Mouse (Mus musculus): Measurements from ENCODE around the gene C9orf72. TPM values are rescaled to one million over a fixed set of nuclear protein-coding genes. Genes with fewer than 3 reads are reported as not detected.

C9orf72 gene
- polyA plus RNA-seq, 1 experiment from 2014 or later = 17.5 TPM

DNA sequence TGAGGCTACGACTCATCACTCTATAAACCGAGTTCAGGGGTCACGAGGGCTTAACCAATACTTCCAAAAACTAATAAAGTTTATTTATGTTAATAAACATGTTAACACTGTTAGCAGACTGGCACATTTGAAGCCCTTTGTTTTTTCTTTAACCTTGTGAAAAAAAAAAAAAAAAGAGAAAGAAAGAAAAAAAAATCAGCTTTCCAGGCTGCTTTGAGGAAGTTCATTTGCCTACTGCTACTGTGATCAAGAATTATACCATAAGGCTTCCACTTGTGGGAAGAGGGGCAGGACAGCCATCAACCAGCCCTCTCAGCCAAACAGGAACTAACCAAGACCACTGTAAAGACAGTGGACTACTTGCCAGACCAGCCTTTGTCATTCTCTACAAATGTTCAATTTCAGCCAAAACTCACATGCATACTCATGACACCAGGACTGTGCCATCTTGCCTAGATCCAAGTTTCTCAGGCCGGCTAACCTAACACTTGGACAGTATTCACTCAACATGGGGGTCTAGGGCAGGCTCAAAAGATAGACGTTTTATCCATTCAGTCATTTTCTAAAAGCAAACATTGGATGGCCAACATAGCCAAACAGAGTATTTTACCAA lies 2.5 kb downstream of the C9orf72 start:
- WGBS = 86% methylated on average over 5 of the region's 5 CpGs

DNA sequence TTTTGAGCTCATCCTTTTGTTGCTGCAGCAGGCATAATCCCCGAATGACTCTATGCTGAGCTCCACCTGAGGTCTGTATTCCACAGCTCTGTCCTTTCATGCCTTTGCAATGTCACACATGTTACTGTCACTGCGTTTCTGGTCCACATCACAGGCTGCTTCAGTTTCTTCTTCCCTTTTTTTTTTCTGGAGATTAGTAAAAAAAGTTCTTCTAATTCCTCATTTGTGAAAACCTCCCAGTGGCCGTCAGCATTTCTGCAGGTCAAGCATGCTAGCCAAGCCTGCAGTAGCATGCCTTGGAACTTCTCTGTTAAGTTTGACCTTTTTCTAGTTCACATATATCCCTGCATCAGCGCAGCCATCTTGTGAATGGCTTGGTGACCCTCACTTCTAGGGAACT lies 4.1 kb downstream of the C9orf72 start:
- Histone ChIP-seq H3K27me3 (replicated peaks) (no peaks in the 10 kb centered on the region), H3K4me3 (no peak overlapping the region), H3K9me3 (no peaks in the 10 kb centered on the region), H3K27ac (replicated peaks) (0 out of 2 replicates have a peak overlapping the region, but pooled peaks have one; percentile 12), H3K4me1 (peaks cover 54% of the 10 kb centered on the region), H3K4me2 (no peak overlapping the region), H3K9ac (no peak overlapping the region), H3K36me3 (peaks cover 16% of the 10 kb centered on the region)
- no peak for ATAC-seq (ENCODE audit: extremely low read depth, insufficient number of reproducible peaks, low FRiP score, low TSS enrichment)
- 48% methylated on average over 4 of the region's 4 CpGs for WGBS

More for the DNA sequence above, 2.5 kb downstream of the C9orf72 start:
- Histone ChIP-seq H3K9ac (no peak overlapping the region), H3K27me3 (replicated peaks) (no peaks in the 10 kb centered on the region), H3K36me3 (peaks cover 2% of the 10 kb centered on the region; the same call in 1 of the 2 replicates), H3K4me2 (0 out of 2 replicates have a peak overlapping the region, but pooled peaks have one; percentile 86), H3K27ac (replicated peaks) (no peak overlapping the region), H3K4me3 (no peak overlapping the region), H3K4me1 (peaks cover 54% of the 10 kb centered on the region), H3K9me3 (no peaks in the 10 kb centered on the region)
- ATAC-seq (ENCODE audit: extremely low read depth, insufficient number of reproducible peaks, low FRiP score, low TSS enrichment) = no peak

DNA sequence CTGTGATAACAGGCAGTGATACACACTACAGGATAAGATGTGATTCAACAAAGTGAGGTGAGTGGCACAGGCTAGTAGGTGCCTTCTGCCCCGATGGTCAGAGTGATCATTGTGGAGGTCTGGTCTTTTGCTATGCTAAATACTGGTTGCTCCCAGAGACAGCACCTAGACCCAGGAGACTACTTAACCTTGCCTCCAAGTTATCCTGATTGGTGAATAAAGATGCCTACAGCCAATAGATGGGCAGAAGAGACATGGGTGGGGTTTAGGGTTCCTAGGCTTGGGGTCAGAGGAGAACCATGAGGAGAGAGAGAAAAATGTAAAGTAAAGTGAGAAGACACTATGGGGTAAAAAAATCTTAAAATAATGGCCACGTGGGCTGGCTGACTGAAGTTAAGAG lies 4.8 kb downstream of the C9orf72 start:
- no peak overlapping the region for H3K4me3 ChIP-seq
- H3K27me3 ChIP-seq (replicated peaks) = no peaks in the 10 kb centered on the region
- no peak overlapping the region for H3K4me2 ChIP-seq
- WGBS = 44% methylated on average over 2 of the region's 2 CpGs
- H3K9me3 ChIP-seq = no peaks in the 10 kb centered on the region
- H3K27ac ChIP-seq (replicated peaks) = no peak overlapping the region
- H3K9ac ChIP-seq = no peak overlapping the region
- H3K4me1 ChIP-seq = peaks cover 54% of the 10 kb centered on the region
- peaks cover 20% of the 10 kb centered on the region for H3K36me3 ChIP-seq
- no peak for ATAC-seq (ENCODE audit: extremely low read depth, insufficient number of reproducible peaks, low FRiP score, low TSS enrichment)

- H3K4me2 ChIP-seq = peak overlapping the region; percentile 25
- H3K36me3 ChIP-seq = peaks cover 29% of the 10 kb centered on the region
- WGBS = 34% methylated on average over 6 of the region's 6 CpGs
- H3K4me1 ChIP-seq = peaks cover 54% of the 10 kb centered on the region
- H3K4me3 ChIP-seq = no peak overlapping the region
- no peak for ATAC-seq (ENCODE audit: extremely low read depth, insufficient number of reproducible peaks, low FRiP score, low TSS enrichment)
- no peak overlapping the region for H3K9ac ChIP-seq
- H3K27me3 ChIP-seq (replicated peaks) = no peaks in the 10 kb centered on the region
- H3K9me3 ChIP-seq = no peaks in the 10 kb centered on the region
- peak overlapping the region; percentile 43 for H3K27ac ChIP-seq (replicated peaks)
These were observed 5.8 kb downstream of the C9orf72 start for GRCm38 (mm10) chr4:35220108-35220731.

GRCm38 (mm10) chr4:35204659-35205058 lies 21.3 kb downstream of the C9orf72 start:
- 62% methylated on average over 7 of the region's 7 CpGs for WGBS
- no peak for ATAC-seq (ENCODE audit: extremely low read depth, insufficient number of reproducible peaks, low FRiP score, low TSS enrichment)
- Histone ChIP-seq H3K27ac (replicated peaks) (no peak overlapping the region), H3K4me1 (no peaks in the 10 kb centered on the region), H3K36me3 (peaks cover 59% of the 10 kb centered on the region), H3K9ac (no peak overlapping the region), H3K4me3 (no peak overlapping the region), H3K4me2 (no peak overlapping the region), H3K27me3 (replicated peaks) (no peaks in the 10 kb centered on the region), H3K9me3 (no peaks in the 10 kb centered on the region)

GRCm38 (mm10) chr4:35203724-35204123 lies 22.3 kb downstream of the C9orf72 start:
- Histone ChIP-seq H3K4me3 (no peak overlapping the region), H3K27ac (replicated peaks) (no peak overlapping the region), H3K4me1 (no peaks in the 10 kb centered on the region), H3K9me3 (no peaks in the 10 kb centered on the region), H3K4me2 (no peak overlapping the region), H3K36me3 (peaks cover 63% of the 10 kb centered on the region), H3K27me3 (replicated peaks) (no peaks in the 10 kb centered on the region), H3K9ac (no peak overlapping the region)
- 82% methylated on average over 2 of the region's 2 CpGs for WGBS
- ATAC-seq (ENCODE audit: extremely low read depth, insufficient number of reproducible peaks, low FRiP score, low TSS enrichment) = no peak

DNA sequence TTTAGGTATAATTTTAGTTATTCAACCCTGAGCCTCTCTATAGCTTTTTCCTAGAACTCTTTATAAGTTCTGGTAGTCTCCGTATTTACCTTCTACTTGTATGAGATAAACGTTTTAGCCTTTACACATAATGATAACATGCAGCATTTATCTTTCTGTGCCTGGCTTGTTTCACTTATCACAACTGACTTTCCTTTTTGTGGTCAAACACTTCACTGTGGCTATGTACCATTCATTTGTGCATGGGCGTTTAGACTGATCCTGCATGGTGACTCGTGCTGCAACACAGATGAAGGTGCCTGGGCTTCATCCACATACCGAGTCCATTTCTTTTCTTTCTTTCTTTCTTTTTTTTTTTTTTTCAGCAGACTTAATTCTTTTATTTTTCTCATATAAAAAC lies 24.3 kb downstream of the C9orf72 start:
- H3K27me3 ChIP-seq (replicated peaks) = no peaks in the 10 kb centered on the region
- no peaks in the 10 kb centered on the region for H3K4me1 ChIP-seq
- H3K4me2 ChIP-seq = no peak overlapping the region
- 60% methylated on average over 5 of the region's 5 CpGs for WGBS
- H3K9ac ChIP-seq = no peak overlapping the region
- ATAC-seq (ENCODE audit: extremely low read depth, insufficient number of reproducible peaks, low FRiP score, low TSS enrichment) = no peak
- H3K36me3 ChIP-seq = peaks cover 75% of the 10 kb centered on the region
- no peak overlapping the region for H3K4me3 ChIP-seq
- H3K9me3 ChIP-seq = no peaks in the 10 kb centered on the region
- H3K27ac ChIP-seq (replicated peaks) = no peak overlapping the region

DNA sequence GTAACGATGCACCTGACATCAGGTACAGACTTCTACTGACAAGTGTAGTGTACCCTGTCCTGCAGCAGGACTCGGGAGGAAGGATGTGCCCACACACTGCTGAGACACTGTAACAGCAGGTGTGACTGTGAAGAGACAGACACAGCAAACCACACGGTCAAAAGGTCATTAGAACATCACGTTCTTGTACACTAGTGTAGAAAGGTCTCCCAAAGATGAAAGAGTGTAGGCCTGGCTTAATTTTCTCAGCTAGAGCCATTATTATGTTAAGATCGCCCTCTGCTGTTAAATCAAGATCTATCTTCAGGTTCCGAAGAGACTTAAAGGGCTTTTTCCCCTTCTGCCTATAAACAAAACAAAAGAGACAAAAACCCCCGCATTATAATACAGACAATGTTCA lies 33.2 kb downstream of the C9orf72 start:
- 46% methylated on average over 7 of the region's 7 CpGs for WGBS
- no peak for ATAC-seq (ENCODE audit: extremely low read depth, insufficient number of reproducible peaks, low FRiP score, low TSS enrichment)

GRCm38 (mm10) chr4:35189794-35190193 lies 36.2 kb downstream of the C9orf72 start:
- no peak overlapping the region for H3K4me3 ChIP-seq
- no peak overlapping the region for H3K9ac ChIP-seq
- peaks cover 30% of the 10 kb centered on the region for H3K36me3 ChIP-seq
- peak; percentile 61; the same call in 1 of the 2 replicates for ATAC-seq (ENCODE audit: extremely low read depth, insufficient number of reproducible peaks, low FRiP score, low TSS enrichment)
- WGBS = 41% methylated on average over 5 of the region's 5 CpGs
- H3K4me1 ChIP-seq = peaks cover 19% of the 10 kb centered on the region
- no peak overlapping the region for H3K4me2 ChIP-seq
- peak overlapping the region; percentile 68 for H3K27ac ChIP-seq (replicated peaks)
- no peaks in the 10 kb centered on the region for H3K27me3 ChIP-seq (replicated peaks)
- H3K9me3 ChIP-seq = peaks cover 7% of the 10 kb centered on the region; the same call in 1 of the 2 replicates

More for the DNA sequence above, 33.2 kb downstream of the C9orf72 start:
- 0 out of 2 replicates have a peak, but pooled peaks cover 2% of the 10 kb centered on the region for H3K9me3 ChIP-seq
- peaks cover 19% of the 10 kb centered on the region for H3K4me1 ChIP-seq
- peaks cover 43% of the 10 kb centered on the region for H3K36me3 ChIP-seq
- no peak overlapping the region for H3K9ac ChIP-seq
- H3K4me3 ChIP-seq = no peak overlapping the region
- H3K27ac ChIP-seq (replicated peaks) = no peak overlapping the region
- H3K27me3 ChIP-seq (replicated peaks) = no peaks in the 10 kb centered on the region
- no peak overlapping the region for H3K4me2 ChIP-seq

DNA sequence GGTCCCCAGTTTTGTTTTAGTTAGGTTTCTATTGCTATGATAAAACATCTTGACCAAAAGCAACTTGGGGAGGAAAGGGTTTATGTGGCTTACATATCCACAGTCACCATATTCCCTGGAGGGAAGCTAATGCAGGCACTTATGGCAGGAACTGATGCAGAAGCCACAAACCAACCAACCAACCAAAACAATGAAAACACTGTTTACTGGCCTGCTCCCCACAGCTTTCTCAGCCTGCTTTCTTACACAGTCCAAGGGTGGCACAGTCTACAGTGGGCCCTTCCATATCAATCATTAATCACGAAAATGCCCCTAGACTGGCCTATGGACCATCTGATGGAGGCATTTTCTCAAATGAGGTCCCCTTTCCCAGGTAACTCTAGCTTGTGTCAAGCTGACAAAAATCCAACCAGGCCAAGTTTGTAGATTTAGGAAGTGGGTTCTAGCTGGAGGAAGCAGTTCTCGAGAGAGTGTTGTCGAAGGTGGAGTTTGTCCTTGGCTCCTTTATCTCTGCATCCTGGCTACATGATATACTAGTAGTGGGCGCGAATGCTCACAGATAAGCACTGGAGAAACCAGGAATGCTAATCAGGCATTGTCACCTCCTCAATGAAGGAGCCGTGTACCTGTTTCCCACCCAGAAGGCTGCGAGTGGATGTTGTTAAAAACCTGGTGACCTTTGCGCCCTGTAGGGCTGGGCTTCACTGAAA lies 38.2 kb downstream of the C9orf72 start:
- H3K9me3 ChIP-seq = peaks cover 7% of the 10 kb centered on the region; the same call in 1 of the 2 replicates
- H3K4me1 ChIP-seq = peaks cover 19% of the 10 kb centered on the region
- peaks cover 21% of the 10 kb centered on the region for H3K36me3 ChIP-seq
- no peaks in the 10 kb centered on the region for H3K27me3 ChIP-seq (replicated peaks)
- H3K4me3 ChIP-seq = no peak overlapping the region
- H3K27ac ChIP-seq (replicated peaks) = no peak overlapping the region
- no peak for ATAC-seq (ENCODE audit: extremely low read depth, insufficient number of reproducible peaks, low FRiP score, low TSS enrichment)
- H3K4me2 ChIP-seq = no peak overlapping the region
- H3K9ac ChIP-seq = no peak overlapping the region
- 60% methylated on average over 8 of the region's 8 CpGs for WGBS

DNA sequence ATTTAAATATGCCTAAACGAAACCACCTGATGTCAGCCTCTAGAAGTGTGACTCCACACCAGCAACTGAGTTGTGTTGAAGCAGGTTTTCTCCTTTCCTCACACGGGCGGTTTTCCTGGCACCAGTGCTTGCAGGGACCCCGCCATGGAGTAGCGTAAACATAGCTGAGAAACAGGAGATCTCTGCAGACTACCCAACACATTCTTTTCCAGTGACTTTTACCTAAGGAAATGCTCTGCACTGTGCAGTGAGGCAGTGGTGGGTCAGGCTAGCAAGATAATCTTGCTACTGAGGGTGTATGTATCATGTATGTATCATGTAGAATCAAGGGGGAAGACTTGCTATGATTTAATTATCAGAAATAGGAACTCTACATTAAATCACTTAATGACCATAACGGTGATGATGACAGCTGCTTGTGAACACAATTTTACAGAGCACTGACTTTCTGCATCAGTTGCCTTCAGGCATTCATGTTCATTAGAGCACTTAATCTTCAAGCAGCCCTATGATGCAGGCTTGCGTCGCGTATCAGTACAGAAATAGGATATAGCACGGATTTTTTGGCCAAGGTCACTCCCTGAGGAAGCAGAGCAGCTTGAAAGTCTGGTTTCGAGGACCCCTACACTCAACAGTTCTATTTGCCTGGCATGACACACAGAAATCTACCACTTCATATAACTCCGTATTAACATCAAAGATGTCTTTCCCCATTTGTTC lies 47.9 kb downstream of the C9orf72 start:
- ATAC-seq (ENCODE audit: extremely low read depth, insufficient number of reproducible peaks, low FRiP score, low TSS enrichment) = no peak
- peaks cover 12% of the 10 kb centered on the region for H3K4me1 ChIP-seq
- H3K9me3 ChIP-seq = no peaks in the 10 kb centered on the region
- 61% methylated on average over 12 of the region's 12 CpGs for WGBS
- no peak overlapping the region for H3K4me2 ChIP-seq
- H3K4me3 ChIP-seq = no peak overlapping the region
- no peak overlapping the region for H3K9ac ChIP-seq
- no peaks in the 10 kb centered on the region for H3K36me3 ChIP-seq
- H3K27ac ChIP-seq (replicated peaks) = no peak overlapping the region
- no peaks in the 10 kb centered on the region for H3K27me3 ChIP-seq (replicated peaks)
